Mouse (Mus musculus) limb, embryonic 14.5 days (tissue): ENCODE data around the gene Mlxip. TPM values are rescaled to one million over a fixed set of nuclear protein-coding genes. Genes with fewer than 3 reads are reported as not detected.

Experiments
- ATAC-seq: fragments of 200-750 bp; cut with Nextera tagmentation; 2 replicates; pipeline ENCODE4 v1.8.0; 2017; ENCODE audit warnings: low read depth, moderate number of reproducible peaks, moderate TSS enrichment; ENCODE audit not compliant: low FRiP score
- DNase-seq: peaks from one replicate; pipeline ENCODE4 v3.0.0-alpha.2; 2015; ENCODE audit warnings: low spot score
- H3K27ac ChIP-seq: fragments of 300-500 bp; sonication (generic); replicated peaks from 2 replicates; pipeline ENCODE4 v1.5.1; 2014; ENCODE audit warnings: low read depth, mild to moderate bottlenecking, low read length, moderate library complexity, mixed read lengths
- H3K27me3 ChIP-seq: fragments of 300-500 bp; sonication (generic); 2 replicates; pipeline ENCODE4 v1.6.1; 2014; ENCODE audit warnings: low read length, mixed read lengths; ENCODE audit not compliant: control insufficient read depth, insufficient read depth
- H3K36me3 ChIP-seq: fragments of 300-500 bp; sonication (generic); 2 replicates; pipeline ENCODE4 v1.6.1; 2014; ENCODE audit warnings: mild to moderate bottlenecking, low read length, moderate library complexity, mixed read lengths; ENCODE audit not compliant: control insufficient read depth, insufficient read depth
- H3K4me1 ChIP-seq: fragments of 300-500 bp; sonication (generic); 2 replicates; pipeline ENCODE4 v1.6.1; 2014; ENCODE audit warnings: antibody characterized with exemption, low read length, mixed read lengths; ENCODE audit not compliant: control insufficient read depth, insufficient read depth
- H3K4me2 ChIP-seq: fragments of 300-500 bp; sonication (generic); replicated peaks from 2 replicates; pipeline ENCODE4 v1.6.1; 2014; ENCODE audit warnings: low read depth, mild to moderate bottlenecking, low read length, moderate library complexity; ENCODE audit not compliant: severe bottlenecking
- H3K4me3 ChIP-seq: fragments of 300-500 bp; sonication (generic); replicated peaks from 2 replicates; pipeline ENCODE4 v1.5.1; 2014; ENCODE audit warnings: low read length
- H3K9ac ChIP-seq: fragments of 300-500 bp; sonication (generic); 2 replicates; pipeline ENCODE4 v1.6.1; 2014; ENCODE audit warnings: mild to moderate bottlenecking, low read depth, low read length, moderate library complexity; ENCODE audit not compliant: severe bottlenecking
- H3K9me3 ChIP-seq: fragments of 300-500 bp; sonication (generic); 2 replicates; pipeline ENCODE4 v1.6.1; 2016; ENCODE audit warnings: low read length; ENCODE audit not compliant: control insufficient read depth
- POLR2A ChIP-seq: fragments of 200-500 bp; IDR thresholded peaks from 2 replicates; pipeline ENCODE4 v1.8.0; 2012; ENCODE audit warnings: inconsistent platforms, mild to moderate bottlenecking, moderate library complexity, borderline replicate concordance; ENCODE audit not compliant: insufficient read depth, insufficient read length; ENCODE audit errors: extremely low read depth
- WGBS: fragments of 180-500 bp; shearing (Covaris S2); extraction: QIAGEN DNeasy Blood & Tissue Kit; methylation state at CpG from one replicate; pipeline ENCODE4 v1.1.7; 2014; 5-methylcytosine and 5-hydroxymethylcytosine counted together
- polyA plus RNA-seq, 2 experiments: library from polyadenylated mRNA; depleted of rRNA in 1 of 2; stranded (reverse) in 1 of 2; unstranded in 1 of 2; fragments of >200 nt; fragmentation: Nextera tagmentation in 1 of 2; extraction: Ambion mirVana in 1 of 2; gene quantifications; 2 replicates each; pipeline versions ENCODE4 v1.2.1 to v1.2.3; 2012 to 2014

The Mlxip gene
- polyA plus RNA-seq, 2 experiments = 16.5 to 28.3 TPM

DNA sequence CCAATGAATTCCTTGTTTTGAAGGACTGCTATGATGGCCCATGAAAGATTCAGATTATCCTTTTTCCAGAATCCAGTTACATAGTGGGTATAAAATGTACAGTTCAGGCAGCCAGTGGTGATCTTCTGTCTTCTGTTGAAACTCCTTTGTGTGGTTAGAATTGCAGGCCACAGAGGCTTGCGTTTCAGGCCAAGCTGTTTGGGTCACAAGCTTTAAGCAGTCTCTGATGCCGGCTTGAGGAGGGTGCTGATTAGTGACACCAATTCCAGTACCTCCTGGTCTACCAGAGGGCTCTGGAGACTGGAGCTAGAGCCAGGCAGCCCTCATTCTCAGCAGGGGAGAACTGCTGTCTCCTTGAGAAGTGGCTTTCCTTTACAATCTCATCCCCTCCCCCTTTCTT is 12.4 kb downstream of the Mlxip start:
- H3K9ac ChIP-seq = no peak overlapping the region
- H3K9me3 ChIP-seq = no peaks in the 10 kb centered on the region
- H3K4me3 ChIP-seq = no peak overlapping the region
- ATAC-seq (no peak), DNase-seq (no peak)
- H3K27me3 ChIP-seq = no peaks in the 10 kb centered on the region
- no peak for TF ChIP-seq POLR2A
- WGBS = 40% methylated on average over 2 of the region's 2 CpGs
- H3K27ac ChIP-seq = no peak overlapping the region
- H3K4me1 ChIP-seq = no peaks in the 10 kb centered on the region
- no peak overlapping the region for H3K4me2 ChIP-seq
- H3K36me3 ChIP-seq = no peaks in the 10 kb centered on the region

DNA sequence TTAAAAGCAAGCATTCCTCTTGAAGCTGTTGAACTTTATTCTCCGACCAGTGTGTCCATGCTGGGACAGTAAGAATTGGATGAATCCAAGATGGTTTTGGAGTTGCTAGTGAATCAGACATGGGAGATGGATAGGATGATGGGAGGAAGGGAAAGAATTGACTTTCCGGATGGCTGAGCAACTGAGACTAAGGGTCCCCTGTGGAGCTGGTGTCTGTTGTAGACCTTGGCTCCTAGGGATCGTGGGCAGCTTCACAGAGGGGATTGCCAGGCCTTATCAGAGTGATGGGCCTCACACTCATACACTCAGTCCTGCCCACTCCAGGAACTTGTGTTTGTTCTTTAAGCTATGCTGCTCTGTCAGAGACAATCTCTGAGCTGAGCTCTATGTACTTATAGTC is 13.6 kb downstream of the Mlxip start:
- no peak for ATAC-seq
- Histone ChIP-seq H3K4me2 (no peak overlapping the region), H3K9ac (no peak overlapping the region), H3K4me1 (no peaks in the 10 kb centered on the region), H3K4me3 (no peak overlapping the region), H3K9me3 (no peaks in the 10 kb centered on the region), H3K27ac (no peak overlapping the region), H3K27me3 (no peaks in the 10 kb centered on the region), H3K36me3 (no peaks in the 10 kb centered on the region)
- no peak for DNase-seq
- 83% methylated on average over 3 of the region's 3 CpGs for WGBS
- no peak for TF ChIP-seq POLR2A

DNA sequence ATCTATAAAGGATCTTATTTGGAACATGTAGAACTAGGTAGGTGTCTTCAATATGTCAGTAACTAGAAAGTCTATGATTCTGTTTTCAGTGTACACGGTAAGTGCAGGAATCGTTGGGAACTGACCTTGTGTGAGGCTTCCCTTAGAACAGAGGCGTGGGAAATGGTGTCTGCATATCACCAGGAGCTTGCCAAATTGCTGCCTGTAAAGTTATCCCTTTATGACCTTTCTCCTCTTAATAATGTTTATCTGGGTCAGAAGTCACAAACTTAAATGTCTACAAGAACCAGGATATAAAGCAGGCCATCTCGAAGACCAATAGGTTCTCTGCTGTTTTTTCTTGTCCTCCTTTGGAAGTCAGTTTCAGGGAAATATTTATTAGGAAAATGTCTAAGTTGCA is 17.6 kb downstream of the Mlxip start:
- Histone ChIP-seq H3K4me1 (peaks cover 5% of the 10 kb centered on the region; the same call in 1 of the 2 replicates), H3K4me3 (no peak overlapping the region), H3K4me2 (no peak overlapping the region), H3K36me3 (no peaks in the 10 kb centered on the region), H3K27me3 (no peaks in the 10 kb centered on the region), H3K27ac (no peak overlapping the region), H3K9ac (no peak overlapping the region), H3K9me3 (no peaks in the 10 kb centered on the region)
- DNase-seq = no peak
- 56% methylated on average over 4 of the region's 4 CpGs for WGBS
- ATAC-seq = no peak
- TF ChIP-seq POLR2A = no peak

DNA sequence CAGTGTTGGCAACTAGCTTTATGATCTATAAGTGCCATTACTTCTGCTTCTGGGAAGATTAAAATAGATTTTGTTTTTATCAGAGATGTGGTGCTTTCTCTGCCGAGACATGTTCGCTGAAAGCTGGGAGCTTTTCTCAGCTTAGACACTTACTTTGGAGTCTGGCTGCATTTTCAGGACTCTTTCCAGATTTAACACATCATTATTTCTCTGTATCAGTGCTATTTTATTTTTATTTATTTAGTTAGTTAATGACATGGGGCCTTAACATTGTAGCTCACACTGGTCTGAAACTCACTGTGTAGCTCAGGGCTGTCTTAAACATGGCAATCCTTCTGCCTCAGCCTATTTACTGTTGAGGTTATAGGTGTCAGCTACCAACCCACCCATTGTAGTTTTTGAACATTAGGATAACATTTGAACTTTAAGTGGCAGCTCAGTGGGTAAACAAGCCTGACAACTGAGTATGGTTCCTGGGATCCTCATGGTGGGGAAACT is 19.3 kb downstream of the Mlxip start:
- 82% methylated on average over 2 of the region's 2 CpGs for WGBS
- H3K9me3 ChIP-seq = no peaks in the 10 kb centered on the region
- peaks cover 5% of the 10 kb centered on the region; the same call in 1 of the 2 replicates for H3K4me1 ChIP-seq
- no peak overlapping the region for H3K27ac ChIP-seq
- TF ChIP-seq POLR2A = no peak
- no peak overlapping the region for H3K4me2 ChIP-seq
- H3K27me3 ChIP-seq = no peaks in the 10 kb centered on the region
- H3K9ac ChIP-seq = no peak overlapping the region
- DNase-seq (no peak), ATAC-seq (no peak)
- H3K36me3 ChIP-seq = no peaks in the 10 kb centered on the region
- no peak overlapping the region for H3K4me3 ChIP-seq

DNA sequence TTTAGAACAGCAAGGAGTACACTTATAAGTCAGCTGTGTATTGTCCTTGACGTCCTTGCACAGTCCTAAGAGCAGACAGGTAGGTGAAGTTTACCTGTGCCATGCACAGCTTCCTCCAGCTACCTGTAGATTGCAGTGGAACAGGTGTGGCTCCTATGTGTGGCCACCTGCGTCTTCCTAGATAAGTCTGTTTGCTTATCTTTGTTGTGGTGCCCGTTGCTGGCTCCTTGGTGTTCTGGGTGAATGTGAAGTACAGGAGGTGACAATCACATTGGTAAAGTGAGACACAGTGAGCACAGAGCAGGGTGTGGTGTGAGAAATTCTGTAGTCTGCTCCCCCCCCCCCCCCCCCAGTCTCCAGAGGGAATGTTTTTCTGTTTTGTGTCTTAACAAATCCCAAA is 21.6 kb downstream of the Mlxip start:
- TF ChIP-seq POLR2A = no peak

More for the DNA sequence above, 21.6 kb downstream of the Mlxip start:
- Histone ChIP-seq H3K27ac (no peak overlapping the region), H3K4me1 (peaks cover 11% of the 10 kb centered on the region; the same call in 1 of the 2 replicates), H3K36me3 (no peaks in the 10 kb centered on the region), H3K4me2 (no peak overlapping the region), H3K4me3 (no peak overlapping the region), H3K27me3 (no peaks in the 10 kb centered on the region), H3K9ac (no peak overlapping the region), H3K9me3 (no peaks in the 10 kb centered on the region)
- WGBS = 93% methylated on average over 3 of the region's 3 CpGs
- DNase-seq (no peak), ATAC-seq (no peak)
